Mouse (Mus musculus) urinary bladder, postnatal 10 days (tissue): ENCODE data around the gene Pramel7.
"Not testable (repeated sequence)": the region's sequence is repeated elsewhere in the genome, so short reads cannot be mapped to it uniquely, and the experiment has no call there.

ENCODE experiments used
- DNase-seq: peaks from one replicate; pipeline ENCODE4 v3.0.0; 2022; ENCODE audit warnings: low spot score

Pramel7 gene

DNA sequence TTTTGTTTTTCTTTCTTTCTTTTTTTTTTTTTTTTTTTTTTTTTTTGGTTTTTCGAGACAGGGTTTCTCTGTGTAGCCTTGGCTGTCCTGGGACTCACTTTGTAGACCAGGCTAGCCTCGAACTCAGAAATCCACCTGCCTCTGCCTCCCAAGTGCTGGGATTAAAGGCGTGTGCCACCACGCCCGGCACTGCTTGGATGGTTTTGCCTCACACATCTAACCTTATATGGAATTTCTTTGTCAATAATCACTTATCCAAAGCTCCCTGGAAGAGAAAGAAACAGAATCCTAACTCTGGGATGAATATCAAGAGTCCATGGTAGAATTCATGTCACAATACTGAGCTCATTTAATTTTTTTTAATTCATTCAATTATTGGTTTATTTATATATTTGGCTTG is at the start of gene Pramel7:
Gene Pramel7, minus strand, starts transcription at position 101 of the 400 bp plus-strand sequence.
- DNase-seq, result not testable (repeated sequence)

DNA sequence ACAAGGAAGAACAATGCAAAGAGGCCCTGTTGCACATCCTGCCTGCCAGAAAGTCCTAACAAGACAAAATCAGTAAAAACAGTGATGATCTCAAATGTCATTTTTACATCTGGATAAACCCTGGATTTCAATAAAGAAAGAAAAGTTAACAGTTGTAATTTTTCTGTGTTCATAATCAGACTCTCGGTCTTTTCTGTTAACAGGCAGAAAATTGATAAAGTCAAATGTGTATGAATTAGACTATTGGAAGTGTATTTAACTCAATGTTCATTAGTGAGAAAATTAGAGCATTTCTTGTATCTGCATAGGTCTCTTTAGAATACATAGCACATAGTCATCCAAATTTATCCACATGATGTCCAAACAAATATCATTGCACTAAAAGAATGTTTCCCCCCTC is 48.5 kb upstream of the Pramel7 start, which contains the start of gene Olfr1128:
Gene Olfr1128, minus strand, starts transcription at position 101 of the 400 bp plus-strand sequence.
- no peak for DNase-seq

DNA sequence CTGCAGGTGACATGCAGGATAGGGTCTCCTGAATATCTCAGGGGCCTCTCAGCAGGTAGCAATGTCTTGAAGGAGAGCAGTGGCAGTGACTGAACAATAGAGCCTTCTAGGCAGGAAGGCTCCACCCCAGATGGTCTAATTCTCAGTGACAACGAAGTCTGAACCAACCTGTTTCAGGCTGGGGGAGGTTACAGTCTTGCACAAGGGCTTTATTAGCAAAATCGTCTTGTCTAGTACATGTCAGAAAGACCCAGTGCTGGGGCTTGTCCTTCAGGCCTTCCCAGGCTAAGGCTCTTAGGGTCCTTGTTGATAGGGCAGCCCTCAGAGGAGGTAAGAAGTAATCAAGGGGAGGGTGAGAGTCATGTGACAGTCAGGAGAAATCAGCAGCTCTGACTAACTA is 37.9 kb upstream of the Pramel7 start:
- DNase-seq, result no peak

DNA sequence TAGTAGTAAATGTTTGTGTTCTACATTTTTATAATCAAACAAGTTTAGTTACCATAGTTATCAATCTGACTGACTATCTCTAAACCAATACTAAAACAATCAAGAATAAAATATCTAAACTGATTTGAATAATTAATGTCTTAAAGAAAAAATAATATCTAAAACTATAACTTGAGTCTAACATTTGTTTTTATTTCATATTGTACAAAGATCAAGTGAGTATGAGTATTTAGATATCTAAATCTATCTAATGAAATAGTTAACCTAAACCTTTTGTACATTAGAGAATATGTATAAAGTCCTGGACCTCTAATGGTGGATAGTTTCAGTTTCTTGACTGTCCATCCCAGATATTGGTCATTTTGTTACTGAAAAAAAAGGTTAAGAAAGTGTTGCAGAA is 34.6 kb upstream of the Pramel7 start, which contains the start of gene Olfr153:
Gene Olfr153, plus strand, starts transcription at position 301 of the 400 bp plus-strand sequence.
- no peak for DNase-seq

DNA sequence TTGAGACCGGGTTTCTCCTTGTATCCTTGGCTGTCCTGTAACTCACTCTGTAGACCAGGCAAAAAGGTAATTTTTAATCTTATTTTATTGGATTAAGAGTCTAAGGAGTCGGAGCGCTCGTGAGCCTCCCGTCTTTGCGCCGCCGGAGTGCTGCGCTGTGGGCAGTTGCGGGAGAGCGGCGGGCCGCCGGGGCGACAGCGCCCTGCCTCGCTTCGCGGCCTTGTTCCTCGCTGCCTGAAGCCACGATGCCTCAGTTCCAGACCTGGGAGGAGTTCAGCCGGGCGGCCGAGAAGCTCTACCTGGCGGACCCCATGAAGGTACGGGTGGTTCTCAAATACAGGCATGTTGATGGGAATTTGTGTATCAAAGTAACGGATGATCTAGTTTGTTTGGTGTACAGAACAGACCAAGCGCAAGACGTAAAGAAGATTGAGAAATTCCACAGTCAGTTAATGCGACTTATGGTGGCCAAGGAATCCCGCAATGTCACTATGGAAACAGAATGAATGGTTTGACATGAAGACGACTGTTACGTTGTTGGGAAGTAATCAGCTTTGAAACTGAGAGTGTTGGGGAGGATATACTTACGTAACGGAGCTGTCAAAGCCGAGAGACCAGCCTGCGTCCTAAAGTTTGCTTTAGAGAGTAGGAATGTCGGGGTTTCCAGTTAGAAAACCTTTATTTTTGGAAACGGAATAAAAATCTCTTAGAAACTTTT is 29.2 kb upstream of the Pramel7 start:
- DNase-seq, result not testable (repeated sequence)

DNA sequence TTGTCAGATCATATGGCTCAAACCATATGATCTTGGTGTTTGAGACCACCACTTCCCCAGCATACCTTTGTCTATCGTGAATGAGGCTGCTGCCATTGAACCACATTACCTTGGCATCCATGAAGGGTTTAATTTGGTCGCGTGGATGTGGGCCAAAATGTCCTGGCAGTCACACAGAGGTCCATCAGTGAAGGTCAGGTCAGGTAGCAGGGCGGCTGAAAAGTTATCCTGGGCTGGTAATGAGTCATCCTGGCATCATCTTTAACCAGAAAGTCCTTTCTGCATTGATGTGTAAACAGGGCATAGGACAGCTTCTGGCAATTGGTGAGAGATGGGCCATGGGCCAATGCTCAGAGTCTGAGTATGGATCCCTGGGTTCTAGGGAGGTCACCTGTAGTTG is 23.8 kb upstream of the Pramel7 start:
- no peak for DNase-seq

DNA sequence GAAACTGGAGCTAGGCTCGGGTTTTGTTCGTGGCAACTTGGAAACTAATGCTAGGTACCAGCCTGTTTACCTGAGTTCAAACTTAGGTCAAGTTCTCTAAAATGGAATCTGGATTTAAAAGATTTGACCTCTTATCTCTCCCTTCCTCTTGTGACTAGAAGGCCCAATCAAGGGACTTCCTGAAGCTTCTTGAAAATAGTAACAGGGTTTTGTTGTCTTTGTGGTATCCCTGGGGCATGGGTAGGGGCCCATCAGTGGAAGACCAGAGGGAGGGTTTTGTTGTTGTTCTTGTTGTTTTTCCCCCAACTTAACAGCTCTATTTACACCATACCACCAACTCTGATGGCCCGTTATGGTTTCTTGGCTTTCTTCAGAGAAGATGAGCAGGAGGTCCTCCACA is 19.7 kb upstream of the Pramel7 start:
- DNase-seq, result no peak

DNA sequence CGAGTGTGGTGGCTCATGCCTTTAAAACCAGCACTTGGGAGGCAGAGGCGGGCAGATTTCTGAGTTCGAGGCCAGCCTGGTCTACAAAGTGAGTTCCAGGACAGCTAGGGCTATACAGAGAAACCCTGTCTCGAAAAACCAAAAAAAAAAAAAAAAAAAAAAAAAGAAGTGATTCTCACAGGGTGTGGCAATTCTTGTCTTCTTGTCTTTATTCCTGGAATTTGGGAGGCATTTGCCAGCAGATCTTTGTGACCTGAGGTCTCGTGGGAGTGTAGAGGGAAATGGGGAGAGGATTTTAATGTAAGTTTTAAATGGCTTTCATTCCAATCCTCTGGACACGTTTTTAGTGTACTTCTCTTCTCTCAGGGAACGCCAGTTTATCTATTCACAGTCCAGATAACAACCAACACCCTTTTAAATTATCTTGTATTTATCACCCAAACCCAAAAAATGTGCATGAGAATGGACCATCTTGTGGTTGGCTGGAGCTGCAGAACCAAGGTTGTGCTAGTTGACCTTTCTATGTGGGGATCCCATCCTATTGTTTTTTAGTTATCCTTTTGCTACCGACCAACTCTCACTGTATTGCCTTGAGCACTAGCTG is 18.7 kb upstream of the Pramel7 start:
- DNase-seq, result no peak

DNA sequence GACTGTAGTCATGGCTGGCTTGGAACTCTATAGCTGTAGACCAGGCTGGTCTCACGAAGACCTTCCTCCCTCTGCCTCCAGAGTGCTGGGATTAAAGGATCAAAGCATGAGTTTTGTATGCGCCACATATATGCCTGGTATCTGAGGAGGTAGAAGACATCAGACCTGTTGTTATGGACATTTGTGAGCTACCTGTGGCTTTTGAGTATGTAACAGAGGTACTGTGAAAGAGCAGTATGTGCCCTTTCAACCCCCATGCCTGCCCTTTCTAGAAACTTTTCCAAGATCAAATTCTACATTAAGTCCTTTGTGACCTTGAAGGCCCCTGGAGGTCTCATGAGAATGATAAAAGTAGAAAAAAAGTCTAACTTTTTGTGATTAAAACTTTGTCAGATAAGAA is 18.2 kb upstream of the Pramel7 start:
- DNase-seq, result no peak

DNA sequence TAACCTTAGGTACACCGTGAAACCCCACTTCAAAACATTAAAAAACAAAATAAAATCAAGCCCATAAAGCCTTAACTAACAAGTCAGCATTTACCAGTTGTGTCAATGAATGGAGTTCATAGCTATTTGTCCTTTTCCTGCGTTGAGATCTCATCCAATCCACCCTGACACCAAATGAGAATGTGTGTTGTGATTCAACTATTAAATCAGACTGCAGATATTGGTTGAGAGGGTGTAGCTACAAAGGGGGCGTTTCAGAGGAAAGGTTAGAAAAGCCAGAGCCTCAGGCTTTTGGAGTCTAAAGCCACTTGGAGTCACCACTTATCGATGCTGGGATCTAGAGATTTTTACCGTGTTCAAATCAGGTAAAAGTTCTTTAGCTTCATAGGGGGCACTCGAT is 9.4 kb upstream of the Pramel7 start, which contains the start of gene Pramel6:
Gene Pramel6, plus strand, starts transcription at position 301 of the 400 bp plus-strand sequence.
- DNase-seq, result no peak

DNA sequence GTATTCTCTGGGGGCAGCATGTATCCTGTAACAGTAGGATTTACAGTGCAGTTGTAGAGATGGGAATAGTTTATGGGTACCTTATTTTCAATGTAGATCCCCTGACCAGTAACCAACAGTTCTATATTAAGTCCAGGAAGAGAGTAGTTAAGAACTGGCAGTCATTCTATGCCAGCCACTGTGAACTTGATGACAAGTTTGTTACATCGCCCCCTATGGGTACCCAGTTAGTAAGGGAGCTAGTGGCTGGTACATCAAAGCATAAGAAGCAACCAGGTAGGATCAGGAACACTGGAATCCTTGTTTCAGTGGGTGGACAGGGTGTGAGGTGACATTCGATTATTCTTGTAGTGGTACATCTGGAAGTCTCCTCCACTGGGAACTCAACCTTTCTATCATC is 14.6 kb downstream of the Pramel7 start:
- DNase-seq, result no peak

DNA sequence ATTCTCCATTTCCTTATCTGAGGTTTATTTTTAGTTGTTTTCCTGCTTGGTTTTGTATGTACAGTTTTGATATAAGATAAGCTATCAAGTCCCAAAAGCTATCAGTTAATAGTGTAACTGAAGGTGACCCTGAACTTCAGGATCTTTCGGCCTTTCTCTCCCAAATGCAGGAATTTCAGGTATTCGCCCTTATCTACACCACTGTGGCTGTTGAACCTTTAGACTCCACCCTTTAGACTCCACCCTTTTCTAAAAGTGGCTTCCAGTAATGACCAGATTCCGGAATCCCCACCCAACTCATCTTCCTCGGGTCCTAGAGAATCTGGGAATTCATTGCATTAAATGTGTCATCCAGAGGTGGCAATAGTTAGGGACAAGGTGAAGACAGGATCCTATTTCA is 15.7 kb downstream of the Pramel7 start:
- no peak for DNase-seq

DNA sequence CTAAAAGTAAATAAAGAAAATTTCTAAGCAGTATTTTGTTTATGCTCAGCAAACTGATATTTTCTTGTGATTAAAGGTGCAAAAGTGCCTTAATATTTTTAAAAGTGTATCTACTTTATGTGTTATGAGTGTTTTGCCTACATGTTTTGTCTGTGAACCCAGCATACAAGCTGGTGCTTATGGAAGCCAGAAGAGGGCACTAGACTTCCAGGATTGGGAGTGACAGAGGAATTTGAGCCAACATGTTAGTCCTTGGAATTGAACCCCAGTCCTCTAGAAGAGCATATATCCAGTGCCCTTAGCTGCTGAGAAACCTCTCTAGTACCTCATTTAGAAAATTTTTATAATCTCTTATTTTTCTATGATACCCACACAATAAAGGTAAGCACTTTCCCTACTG is 16.7 kb downstream of the Pramel7 start:
- DNase-seq, result no peak

DNA sequence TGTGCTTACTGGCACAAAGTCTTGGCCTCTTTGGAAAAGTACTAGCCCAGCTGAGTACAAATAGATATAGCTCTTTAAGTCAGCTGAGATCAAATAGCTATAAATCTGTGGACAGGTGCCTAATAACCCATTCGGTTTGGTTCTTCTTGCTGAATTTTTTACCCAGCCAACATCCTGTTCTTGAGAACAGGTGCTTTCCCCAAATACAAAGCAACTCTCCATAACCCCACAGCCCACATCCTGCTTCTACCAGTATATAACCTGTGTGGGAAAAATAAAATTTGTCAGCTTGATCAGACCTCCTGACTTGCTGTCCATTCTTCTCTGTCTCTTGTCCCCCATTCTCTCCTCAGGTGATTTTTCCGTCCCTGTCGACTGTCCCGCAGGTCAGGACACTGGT is 35.1 kb downstream of the Pramel7 start:
- DNase-seq, result no peak

DNA sequence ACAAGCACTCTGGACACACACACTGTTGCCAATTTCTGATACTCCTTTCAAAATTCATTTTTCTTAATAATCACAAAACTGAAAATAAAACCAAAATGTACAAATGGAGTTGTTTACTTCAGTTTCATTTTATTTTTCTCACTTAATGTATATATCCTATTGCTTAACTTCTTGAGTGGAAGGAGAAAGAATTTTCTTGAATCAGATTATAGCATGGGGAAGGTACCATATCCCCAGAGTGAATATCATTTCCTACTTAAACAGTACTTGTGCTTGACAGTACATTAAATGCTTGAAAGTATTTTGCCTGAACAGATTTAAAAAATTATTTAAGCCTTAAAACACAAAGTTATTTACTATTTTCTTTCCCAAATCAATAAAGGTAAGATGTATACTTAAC is 43.2 kb downstream of the Pramel7 start, which contains the start of gene Olfr1126:
Gene Olfr1126, plus strand, starts transcription at position 301 of the 400 bp plus-strand sequence.
- no peak for DNase-seq
